Mouse (Mus musculus): Measurements from ENCODE around the gene Phkg1.

- peak; percentile 59 for TF ChIP-seq CTCF (IDR thresholded peaks at IDR 0.05)
- no peak for TF ChIP-seq EP300 (IDR thresholded peaks at IDR 0.05)
Measured at GRCm38 (mm10) chr5:129864467-129864866, 33.9 kb downstream of the Phkg1 start.
